Mouse (Mus musculus): ENCODE data around the gene Slc5a2. TPM values are rescaled to one million over a fixed set of nuclear protein-coding genes. Genes with fewer than 3 reads are reported as not detected.

Gene Slc5a2
- polyA plus RNA-seq, 1 experiment from 2014 or later, result not detected

- Histone ChIP-seq H3K9ac (replicated peaks) (no peak overlapping the region), H3K4me1 (replicated peaks) (peaks cover 36% of the 10 kb centered on the region), H3K4me3 (replicated peaks) (no peak overlapping the region), H3K36me3 (no peaks in the 10 kb centered on the region), H3K4me2 (no peak overlapping the region), H3K27ac (no peak overlapping the region), H3K27me3 (no peaks in the 10 kb centered on the region), H3K9me3 (no peaks in the 10 kb centered on the region)
- WGBS, result 72% methylated on average over 3 of the region's 3 CpGs
- no peak for ATAC-seq (ENCODE audit: insufficient number of reproducible peaks, insufficient read depth, low FRiP score, low TSS enrichment, low read depth)
Measured at GRCm38 (mm10) chr7:128302151-128302550, 36.7 kb downstream of the Slc5a2 start.

- ATAC-seq (ENCODE audit: insufficient number of reproducible peaks, insufficient read depth, low FRiP score, low TSS enrichment, low read depth), result no peak
- Histone ChIP-seq H3K4me2 (no peak overlapping the region), H3K9me3 (no peaks in the 10 kb centered on the region), H3K27me3 (no peaks in the 10 kb centered on the region), H3K9ac (replicated peaks) (no peak overlapping the region), H3K4me1 (replicated peaks) (peaks cover 24% of the 10 kb centered on the region), H3K4me3 (replicated peaks) (no peak overlapping the region), H3K36me3 (no peaks in the 10 kb centered on the region), H3K27ac (no peak overlapping the region)
- 56% methylated on average over 6 of the region's 6 CpGs for WGBS
Measured at GRCm38 (mm10) chr7:128304198-128304597, 38.7 kb downstream of the Slc5a2 start.

- ATAC-seq (ENCODE audit: insufficient number of reproducible peaks, insufficient read depth, low FRiP score, low TSS enrichment, low read depth), result no peak
- 2% methylated on average over 5 of the region's 5 CpGs for WGBS
- Histone ChIP-seq H3K27me3 (no peaks in the 10 kb centered on the region), H3K4me1 (replicated peaks) (peaks cover 24% of the 10 kb centered on the region), H3K4me2 (no peak overlapping the region), H3K27ac (no peak overlapping the region), H3K9me3 (no peaks in the 10 kb centered on the region), H3K36me3 (no peaks in the 10 kb centered on the region), H3K9ac (replicated peaks) (no peak overlapping the region), H3K4me3 (replicated peaks) (no peak overlapping the region)
Measured at GRCm38 (mm10) chr7:128304907-128305306, 39.5 kb downstream of the Slc5a2 start.

GRCm38 (mm10) chr7:128307851-128308250 lies 42.4 kb downstream of the Slc5a2 start:
- Histone ChIP-seq H3K4me2 (no peak overlapping the region), H3K9ac (replicated peaks) (no peak overlapping the region), H3K27me3 (no peaks in the 10 kb centered on the region), H3K27ac (no peak overlapping the region), H3K4me3 (replicated peaks) (no peak overlapping the region), H3K4me1 (replicated peaks) (peaks cover 17% of the 10 kb centered on the region), H3K9me3 (no peaks in the 10 kb centered on the region), H3K36me3 (no peaks in the 10 kb centered on the region)
- no peak for ATAC-seq (ENCODE audit: insufficient number of reproducible peaks, insufficient read depth, low FRiP score, low TSS enrichment, low read depth)

- ATAC-seq (ENCODE audit: insufficient number of reproducible peaks, insufficient read depth, low FRiP score, low TSS enrichment, low read depth), result no peak
- H3K36me3 ChIP-seq, result no peaks in the 10 kb centered on the region
- peaks cover 6% of the 10 kb centered on the region; the same call in 1 of the 2 replicates for H3K4me1 ChIP-seq (replicated peaks)
- no peak overlapping the region for H3K27ac ChIP-seq
- no peak overlapping the region for H3K4me3 ChIP-seq (replicated peaks)
- WGBS, result 77% methylated on average over 3 of the region's 3 CpGs
- no peak overlapping the region for H3K4me2 ChIP-seq
- no peaks in the 10 kb centered on the region for H3K9me3 ChIP-seq
- H3K9ac ChIP-seq (replicated peaks), result no peak overlapping the region
- H3K27me3 ChIP-seq, result no peaks in the 10 kb centered on the region
Measured at GRCm38 (mm10) chr7:128309216-128309615, 43.8 kb downstream of the Slc5a2 start.

- Histone ChIP-seq H3K4me1 (replicated peaks) (0 out of 2 replicates have a peak, but pooled peaks cover under 1% of the 10 kb centered on the region), H3K27ac (no peak overlapping the region), H3K27me3 (no peaks in the 10 kb centered on the region), H3K4me2 (no peak overlapping the region), H3K4me3 (replicated peaks) (no peak overlapping the region), H3K9ac (replicated peaks) (no peak overlapping the region), H3K36me3 (no peaks in the 10 kb centered on the region), H3K9me3 (no peaks in the 10 kb centered on the region)
- no peak for ATAC-seq (ENCODE audit: insufficient number of reproducible peaks, insufficient read depth, low FRiP score, low TSS enrichment, low read depth)
- 70% methylated on average over 1 of the region's 1 CpGs for WGBS
Measured at GRCm38 (mm10) chr7:128309776-128310175, 44.3 kb downstream of the Slc5a2 start.

GRCm38 (mm10) chr7:128310229-128310688 lies 44.8 kb downstream of the Slc5a2 start:
- no peak for ATAC-seq (ENCODE audit: insufficient number of reproducible peaks, insufficient read depth, low FRiP score, low TSS enrichment, low read depth)
- H3K4me1 ChIP-seq (replicated peaks), result no peaks in the 10 kb centered on the region
- H3K27ac ChIP-seq, result no peak overlapping the region
- 44% methylated on average over 8 of the region's 8 CpGs for WGBS
- no peak overlapping the region for H3K4me2 ChIP-seq
- H3K4me3 ChIP-seq (replicated peaks), result no peak overlapping the region
- H3K9ac ChIP-seq (replicated peaks), result no peak overlapping the region
- H3K36me3 ChIP-seq, result no peaks in the 10 kb centered on the region
- no peaks in the 10 kb centered on the region for H3K9me3 ChIP-seq
- H3K27me3 ChIP-seq, result no peaks in the 10 kb centered on the region

- H3K9me3 ChIP-seq, result no peaks in the 10 kb centered on the region
- no peak overlapping the region for H3K4me2 ChIP-seq
- no peak overlapping the region for H3K27ac ChIP-seq
- H3K4me3 ChIP-seq (replicated peaks), result no peak overlapping the region
- no peaks in the 10 kb centered on the region for H3K36me3 ChIP-seq
- H3K9ac ChIP-seq (replicated peaks), result no peak overlapping the region
- WGBS, result 12% methylated on average over 3 of the region's 3 CpGs
- no peaks in the 10 kb centered on the region for H3K27me3 ChIP-seq
- H3K4me1 ChIP-seq (replicated peaks), result no peaks in the 10 kb centered on the region
- ATAC-seq (ENCODE audit: insufficient number of reproducible peaks, insufficient read depth, low FRiP score, low TSS enrichment, low read depth), result no peak
Measured at GRCm38 (mm10) chr7:128311263-128311662, 45.8 kb downstream of the Slc5a2 start.

GRCm38 (mm10) chr7:128311811-128312210 lies 46.4 kb downstream of the Slc5a2 start:
- H3K9ac ChIP-seq (replicated peaks), result no peak overlapping the region
- H3K4me2 ChIP-seq, result no peak overlapping the region
- no peak overlapping the region for H3K4me3 ChIP-seq (replicated peaks)
- H3K27ac ChIP-seq, result no peak overlapping the region
- H3K9me3 ChIP-seq, result no peaks in the 10 kb centered on the region
- H3K36me3 ChIP-seq, result no peaks in the 10 kb centered on the region
- no peaks in the 10 kb centered on the region for H3K27me3 ChIP-seq
- 76% methylated on average over 8 of the region's 8 CpGs for WGBS
- ATAC-seq (ENCODE audit: insufficient number of reproducible peaks, insufficient read depth, low FRiP score, low TSS enrichment, low read depth), result no peak
- H3K4me1 ChIP-seq (replicated peaks), result no peaks in the 10 kb centered on the region

GRCm38 (mm10) chr7:128312375-128313059 lies 47.1 kb downstream of the Slc5a2 start:
- H3K4me3 ChIP-seq (replicated peaks), result no peak overlapping the region
- H3K36me3 ChIP-seq, result no peaks in the 10 kb centered on the region
- no peak overlapping the region for H3K4me2 ChIP-seq
- ATAC-seq (ENCODE audit: insufficient number of reproducible peaks, insufficient read depth, low FRiP score, low TSS enrichment, low read depth), result no peak
- H3K9ac ChIP-seq (replicated peaks), result no peak overlapping the region
- H3K27ac ChIP-seq, result no peak overlapping the region
- H3K27me3 ChIP-seq, result no peaks in the 10 kb centered on the region
- WGBS, result 80% methylated on average over 13 of the region's 13 CpGs
- no peaks in the 10 kb centered on the region for H3K9me3 ChIP-seq
- no peaks in the 10 kb centered on the region for H3K4me1 ChIP-seq (replicated peaks)

GRCm38 (mm10) chr7:128313601-128314000 lies 48.1 kb downstream of the Slc5a2 start:
- Histone ChIP-seq H3K4me3 (replicated peaks) (no peak overlapping the region), H3K36me3 (no peaks in the 10 kb centered on the region), H3K4me2 (no peak overlapping the region), H3K9ac (replicated peaks) (no peak overlapping the region), H3K4me1 (replicated peaks) (no peaks in the 10 kb centered on the region), H3K27me3 (no peaks in the 10 kb centered on the region), H3K27ac (no peak overlapping the region), H3K9me3 (no peaks in the 10 kb centered on the region)
- WGBS, result 93% methylated on average over 2 of the region's 2 CpGs
- ATAC-seq (ENCODE audit: insufficient number of reproducible peaks, insufficient read depth, low FRiP score, low TSS enrichment, low read depth), result no peak

- 82% methylated on average over 7 of the region's 7 CpGs for WGBS
- no peak overlapping the region for H3K4me2 ChIP-seq
- no peak overlapping the region for H3K27ac ChIP-seq
- H3K9ac ChIP-seq (replicated peaks), result no peak overlapping the region
- no peak for ATAC-seq (ENCODE audit: insufficient number of reproducible peaks, insufficient read depth, low FRiP score, low TSS enrichment, low read depth)
- H3K36me3 ChIP-seq, result no peaks in the 10 kb centered on the region
- no peaks in the 10 kb centered on the region for H3K4me1 ChIP-seq (replicated peaks)
- no peaks in the 10 kb centered on the region for H3K9me3 ChIP-seq
- no peaks in the 10 kb centered on the region for H3K27me3 ChIP-seq
- H3K4me3 ChIP-seq (replicated peaks), result no peak overlapping the region
Measured at GRCm38 (mm10) chr7:128314491-128314890, 49.0 kb downstream of the Slc5a2 start.

All from limb, embryonic 12.5 days (tissue).